Mouse (Mus musculus): ENCODE data around the gene Nlrx1. TPM values are rescaled to one million over a fixed set of nuclear protein-coding genes. Genes with fewer than 3 reads are reported as not detected.

The Nlrx1 gene
- total RNA-seq, 2 experiments from 2014 or later, result 17.3 TPM

GRCm38 (mm10) chr9:44283183-44283582 lies 14.8 kb upstream of the Nlrx1 start:
- intact Hi-C loops (cut with DNase I), result no loop called here
- DNase-seq, result no peak

GRCm38 (mm10) chr9:44269973-44270372 lies 1.6 kb upstream of the Nlrx1 start:
- intact Hi-C loops (cut with DNase I), result no loop called here
- DNase-seq, result no peak

GRCm38 (mm10) chr9:44269077-44269476 lies 678 bp upstream of the Nlrx1 start:
- intact Hi-C loops (cut with DNase I), result no loop called here

GRCm38 (mm10) chr9:44268027-44268360 lies 405 bp downstream of the Nlrx1 start:
- DNase-seq, result peak; percentile 93 to 94
- intact Hi-C loops (cut with DNase I), result no loop called here

More at GRCm38 (mm10) chr9:44269077-44269476, 678 bp upstream of the Nlrx1 start:
- DNase-seq, result peak in 1 of 2 experiments; percentile 45

DNA sequence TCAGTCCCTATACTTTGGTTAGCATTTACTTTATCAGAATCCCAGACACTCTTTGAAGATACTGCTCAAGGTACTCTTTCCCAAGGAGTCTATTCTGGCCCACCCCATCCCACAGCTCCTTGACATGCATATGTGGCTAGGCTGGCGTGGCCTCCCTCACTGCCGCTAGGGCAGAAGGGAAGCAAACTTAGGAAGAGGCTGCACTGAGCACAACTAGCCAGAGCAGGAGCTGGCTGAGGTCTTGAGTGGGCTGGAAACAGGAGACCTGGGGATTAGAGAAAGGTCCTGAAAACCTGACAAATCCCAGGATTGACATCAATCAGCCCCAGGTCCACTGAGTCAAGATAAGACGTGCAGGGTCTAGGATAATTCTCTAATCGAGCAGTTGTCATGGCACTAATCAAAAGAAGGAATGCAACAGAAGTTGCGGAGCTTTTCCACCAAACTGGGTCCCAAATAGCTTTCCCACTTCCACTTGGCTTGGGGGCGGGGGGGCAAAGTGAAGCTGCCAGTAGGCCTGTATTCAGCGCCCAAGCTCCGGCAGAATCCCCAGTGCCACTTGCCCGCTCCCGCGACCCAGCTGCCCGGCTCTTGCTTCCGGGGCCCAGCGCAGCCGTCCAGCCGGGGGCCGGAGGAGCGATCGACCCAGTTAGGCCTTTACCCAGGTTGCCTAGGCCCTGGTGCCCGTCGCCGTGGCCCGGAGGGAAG lies 926 bp downstream of the Nlrx1 start:
- DNase-seq, result peak; percentile 22 to 49
- intact Hi-C loops (cut with DNase I), result loop anchor here (2.0 kb wide), 1 partner anchor 29 kb away; no protein-coding TSS in a partner anchor

DNA sequence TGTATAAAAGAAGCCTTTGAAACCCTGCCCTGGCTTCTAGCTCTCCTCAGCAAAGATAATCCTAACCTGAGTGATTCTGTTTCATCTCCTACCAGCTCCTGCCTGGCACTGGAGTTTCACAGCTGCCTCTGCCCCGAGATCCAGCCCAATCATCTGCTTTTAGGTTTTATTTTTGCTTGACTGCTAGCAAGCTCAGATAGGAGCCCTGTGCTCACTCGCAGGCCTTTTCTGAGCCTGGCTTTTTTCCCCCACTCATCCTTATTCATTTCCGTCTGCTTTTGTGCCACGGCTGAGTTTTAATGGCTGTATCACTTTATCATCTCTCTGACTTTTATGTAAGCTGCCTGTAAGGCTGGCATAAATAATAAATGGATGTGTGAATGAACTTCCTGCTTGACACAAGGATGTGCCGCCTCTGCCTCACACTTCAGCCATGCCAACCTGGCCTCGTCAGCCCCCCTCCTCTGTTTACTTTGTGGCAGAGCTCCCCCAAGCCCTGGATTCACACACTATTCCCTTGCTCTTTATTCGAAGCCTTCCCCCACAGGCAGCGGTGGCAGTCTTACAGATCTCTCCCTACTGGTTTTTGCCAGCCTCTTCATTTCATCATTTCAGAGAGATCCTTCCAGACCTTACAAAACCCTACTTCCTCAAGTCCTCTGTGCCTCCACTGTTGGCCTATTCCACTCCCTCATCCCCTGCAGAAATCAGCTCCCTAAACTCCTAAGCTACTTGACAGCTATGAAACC lies 1.7 kb downstream of the Nlrx1 start:
- DNase-seq, result no peak
- intact Hi-C loops (cut with DNase I), result loop anchor here (2.0 kb wide), 1 partner anchor 28 kb away; no protein-coding TSS in a partner anchor

DNA sequence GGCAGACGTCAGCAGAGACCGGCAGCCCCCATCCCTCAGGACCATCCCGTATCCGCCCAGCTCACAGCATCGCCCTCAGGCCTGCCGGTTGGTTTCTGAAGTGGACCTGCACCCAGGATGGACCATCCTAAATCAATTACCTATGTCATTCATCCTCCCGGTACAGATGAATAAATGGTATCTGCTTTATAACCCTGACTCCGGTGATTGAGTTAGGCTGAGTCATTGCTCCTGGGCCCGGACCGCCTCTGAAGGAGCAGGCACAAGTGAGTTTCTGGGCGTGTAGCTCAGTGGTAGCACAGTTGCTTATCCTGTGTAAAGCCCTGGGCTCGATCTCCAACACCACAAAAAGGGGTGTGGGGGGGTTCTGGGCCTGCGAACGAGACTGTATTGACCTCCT lies 7.0 kb downstream of the Nlrx1 start:
- intact Hi-C loops (cut with DNase I), result no loop called here
- DNase-seq, result no peak

DNA sequence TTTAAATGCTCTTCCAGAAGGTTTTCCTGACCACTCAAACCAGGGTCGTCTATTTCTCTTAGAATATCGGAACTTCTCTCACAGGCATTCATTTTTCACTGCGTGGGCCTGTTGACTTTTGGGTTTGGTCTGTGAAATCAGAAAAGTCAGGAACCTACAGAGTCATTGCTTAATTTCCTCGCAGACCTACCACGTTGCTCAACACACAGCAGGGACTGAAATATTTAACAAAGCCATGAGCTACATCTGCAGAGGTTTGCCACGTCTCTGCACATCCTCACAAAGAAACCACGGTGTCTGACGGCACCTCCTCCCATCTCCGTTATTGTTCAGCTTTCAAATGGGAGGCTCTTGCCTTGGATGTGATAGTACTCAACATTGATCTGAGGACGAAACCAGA lies 9.4 kb downstream of the Nlrx1 start:
- DNase-seq, result no peak
- intact Hi-C loops (cut with DNase I), result no loop called here

- DNase-seq, result no peak
- intact Hi-C loops (cut with DNase I), result no loop called here
These were observed 12.2 kb downstream of the Nlrx1 start for GRCm38 (mm10) chr9:44256213-44256612.

GRCm38 (mm10) chr9:44255136-44255521 lies 13.3 kb downstream of the Nlrx1 start:
- intact Hi-C loops (cut with DNase I), result no loop called here
- DNase-seq, result no peak

- intact Hi-C loops (cut with DNase I), result no loop called here
These were observed 13.8 kb downstream of the Nlrx1 start for GRCm38 (mm10) chr9:44254508-44255135.

GRCm38 (mm10) chr9:44253441-44253840 lies 15.0 kb downstream of the Nlrx1 start:
- intact Hi-C loops (cut with DNase I), result no loop called here

More at GRCm38 (mm10) chr9:44254508-44255135, 13.8 kb downstream of the Nlrx1 start:
- DNase-seq, result no peak

GRCm38 (mm10) chr9:44251314-44251713 lies 17.1 kb downstream of the Nlrx1 start, which contains the start of gene Pdzd3:
TSS of gene Pdzd3 (minus strand) at chr9:44251471.
- intact Hi-C loops (cut with DNase I), result no loop called here
- no peak for DNase-seq

More at GRCm38 (mm10) chr9:44253441-44253840, 15.0 kb downstream of the Nlrx1 start:
- DNase-seq, result no peak

DNA sequence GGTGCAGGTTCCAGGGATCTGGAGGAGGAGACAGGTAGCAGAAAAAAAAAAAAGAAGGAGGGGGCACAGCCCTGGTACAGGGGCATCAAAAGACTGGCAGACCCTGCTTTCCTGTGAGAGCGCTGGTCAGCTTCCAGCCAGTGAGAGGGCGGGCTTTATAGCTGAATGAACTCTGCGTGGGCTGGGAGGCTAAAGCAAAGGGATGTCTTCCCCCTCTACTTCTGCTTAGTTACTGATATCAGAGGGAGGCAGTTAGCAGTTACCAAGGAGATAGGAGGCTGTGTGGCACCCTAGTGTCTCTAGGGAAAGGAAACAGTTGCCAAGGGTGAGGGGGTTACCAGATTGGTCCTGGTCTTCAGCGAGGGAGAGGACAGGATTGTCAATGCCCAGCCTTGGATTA lies 18.0 kb downstream of the Nlrx1 start:
- no peak for DNase-seq
- intact Hi-C loops (cut with DNase I), result no loop called here

DNA sequence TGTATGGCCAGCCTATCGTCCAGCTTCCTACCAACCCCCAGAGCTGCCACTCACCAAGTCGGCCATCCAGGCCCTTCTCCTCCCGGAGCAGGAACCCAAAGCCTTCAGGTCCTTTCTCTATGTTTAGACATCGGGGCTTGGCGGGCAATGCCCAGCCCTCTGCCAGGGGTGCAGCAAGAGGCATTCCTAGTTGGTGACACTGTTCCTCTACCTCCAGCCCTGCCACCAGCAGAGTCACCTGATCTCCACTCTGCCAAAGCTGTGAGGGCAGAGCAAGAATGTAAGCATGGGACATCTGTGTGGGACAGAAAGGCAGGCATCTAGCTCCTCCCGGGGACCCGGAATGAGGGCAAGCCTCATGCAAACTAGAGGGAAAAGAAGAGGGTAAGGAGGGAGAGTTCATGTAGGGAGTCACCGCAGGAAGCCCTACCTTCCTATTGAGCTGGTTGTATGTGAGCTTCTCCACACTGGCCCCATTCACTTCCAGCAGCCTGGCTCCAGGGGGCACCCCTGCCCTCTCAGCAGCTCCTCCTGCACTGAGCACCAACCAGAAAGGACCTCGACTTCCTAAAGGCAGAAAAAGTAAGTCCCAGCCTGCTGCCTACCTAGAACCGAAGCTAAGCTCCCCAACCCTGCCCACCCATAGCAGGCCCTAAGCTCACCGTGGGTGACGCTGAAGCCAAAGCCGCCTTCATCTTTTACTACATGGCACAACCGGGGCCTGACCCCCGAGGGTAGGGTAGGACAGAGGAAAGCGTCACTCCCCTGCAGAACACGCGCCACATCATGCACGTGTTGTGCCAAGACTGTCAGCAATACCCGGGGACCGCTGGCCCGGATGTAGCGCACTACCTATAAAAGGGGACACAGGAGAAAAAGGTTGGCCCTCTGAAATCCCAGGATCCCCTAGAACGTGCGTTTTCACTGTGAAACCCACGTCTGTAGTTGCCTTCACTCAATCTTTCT lies 18.9 kb downstream of the Nlrx1 start:
- DNase-seq, result peak; percentile 70 to 76
- intact Hi-C loops (cut with DNase I), result loop anchor here (5.0 kb wide), 1 partner anchor 93 kb away; the partner anchor contains the start of gene Hmbs

- intact Hi-C loops (cut with DNase I), result loop anchor here (5.0 kb wide), 1 partner anchor 94 kb away; the partner anchor contains the start of gene Hmbs
- no peak for DNase-seq
These were observed 20.5 kb downstream of the Nlrx1 start for GRCm38 (mm10) chr9:44247907-44248306.

DNA sequence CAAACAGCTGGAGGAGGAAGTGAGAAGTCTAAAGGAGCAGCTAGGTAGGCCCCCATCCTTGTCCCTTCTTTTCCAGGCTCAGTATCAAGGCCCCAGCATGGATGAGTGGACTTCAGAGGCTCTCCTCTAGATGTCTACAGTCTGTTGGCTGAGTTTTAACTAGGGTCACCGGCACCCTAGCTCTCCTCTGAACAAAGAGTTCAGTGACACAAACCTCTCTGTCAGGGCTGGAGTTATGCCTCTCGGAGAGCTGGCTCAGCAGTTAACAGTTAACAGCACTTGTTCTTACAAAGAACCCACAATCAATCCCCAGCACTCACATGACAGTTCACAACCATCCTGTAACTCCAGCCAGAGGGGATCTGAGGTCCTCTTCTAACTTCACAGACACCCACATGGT lies 24.8 kb downstream of the Nlrx1 start:
- intact Hi-C loops (cut with DNase I), result no loop called here
- DNase-seq, result no peak

GRCm38 (mm10) chr9:44241418-44241817 lies 27.0 kb downstream of the Nlrx1 start:
- DNase-seq, result no peak
- intact Hi-C loops (cut with DNase I), result no loop called here

DNA sequence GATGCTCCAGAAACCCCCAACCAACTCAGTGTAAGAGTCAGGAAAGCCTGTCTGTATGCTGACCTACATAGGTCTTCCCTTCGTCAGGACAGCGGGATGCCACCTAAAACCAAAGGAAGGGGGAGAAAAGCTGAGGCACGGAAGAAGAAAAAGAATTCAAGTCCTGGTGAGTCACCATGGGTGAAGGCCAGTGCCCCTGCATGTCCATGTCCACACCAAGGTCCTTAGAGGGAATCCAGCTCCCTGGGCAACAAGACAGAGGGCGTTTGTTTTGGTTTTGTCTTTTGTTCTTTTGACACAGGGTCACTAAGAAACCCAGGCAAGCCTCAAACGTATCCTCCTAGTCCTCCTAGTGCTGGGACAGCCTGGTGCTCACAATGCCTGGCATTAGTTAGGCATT lies 27.5 kb downstream of the Nlrx1 start:
- no peak for DNase-seq
- intact Hi-C loops (cut with DNase I), result no loop called here

GRCm38 (mm10) chr9:44240399-44240798 lies 28.0 kb downstream of the Nlrx1 start, which contains the start of gene Ccdc153:
TSS of gene Ccdc153 (plus strand) at chr9:44240676.
- intact Hi-C loops (cut with DNase I), result no loop called here
- no peak for DNase-seq
